Mouse (Mus musculus): ENCODE results near the gene Usp3.

DNA sequence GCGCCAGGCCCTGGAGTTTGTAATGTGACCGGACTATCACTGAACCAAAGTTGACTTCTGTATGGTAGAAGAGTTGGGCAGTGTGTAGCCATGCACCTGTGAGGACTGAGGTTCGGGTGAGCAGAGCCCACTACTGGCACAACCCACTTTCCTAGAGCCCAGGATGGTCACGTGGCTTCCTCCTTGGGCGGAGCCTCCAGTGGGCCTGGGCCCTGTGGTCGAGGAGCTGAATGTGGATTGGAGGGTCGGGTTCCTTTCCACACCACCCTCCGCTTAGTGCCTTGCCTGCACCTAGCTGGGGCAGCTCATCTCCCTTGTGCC is 80.6 kb downstream of the Usp3 start:
- TF ChIP-seq GATA1 (IDR thresholded peaks at IDR 0.05; ENCODE audit: borderline replicate concordance, low read length): no peak
- TF ChIP-seq FLI1 (IDR thresholded peaks at IDR 0.05; ENCODE audit: low read length): no peak

Data from megakaryocyte, embryonic 14.5 days (primary cell).